Mouse (Mus musculus) ES-E14 (cell line): ENCODE measurements around the gene Tac2. TPM values are rescaled to one million over a fixed set of nuclear protein-coding genes. Genes with fewer than 3 reads are reported as not detected.

Source experiments
- DNase-seq: peaks from one replicate; pipeline ENCODE4 v3.0.0-alpha.2; 2013; ENCODE audit warnings: low read depth, low spot score
- H3K27ac ChIP-seq: 2 replicates; pipeline ENCODE4 v1.5.1; 2012; ENCODE audit warnings: low read depth, mild to moderate bottlenecking, low read length, moderate library complexity, mixed read lengths; ENCODE audit not compliant: poor library complexity, insufficient read depth, severe bottlenecking
- H3K36me3 ChIP-seq: 2 replicates; pipeline ENCODE4 v1.6.1; 2012; ENCODE audit warnings: mild to moderate bottlenecking, low read length, moderate library complexity, mixed read lengths; ENCODE audit not compliant: control insufficient read depth, poor library complexity, insufficient read depth, severe bottlenecking
- H3K4me1 ChIP-seq, 2 experiments: fragments of 150-350 bp in 1 of 2; sonication (generic) in 1 of 2; 2 replicates each; pipeline ENCODE4 v1.6.1; 2012; ENCODE audit warnings: low read length in 2 of 2, mild to moderate bottlenecking in 1 of 2, mixed read lengths in 1 of 2; ENCODE audit not compliant: control insufficient read depth in 2 of 2, insufficient read depth in 2 of 2, poor library complexity in 1 of 2
- H3K4me3 ChIP-seq, 2 experiments: fragments of 150-350 bp in 1 of 2; sonication (generic) in 1 of 2; 2 replicates each; pipeline ENCODE4 v1.5.1; 2012; ENCODE audit warnings: low read length in 2 of 2, low read depth in 1 of 2, mild to moderate bottlenecking in 1 of 2, mixed read lengths in 1 of 2; ENCODE audit not compliant: insufficient read depth in 1 of 2, poor library complexity in 1 of 2, severe bottlenecking in 1 of 2
- H3K9ac ChIP-seq: 2 replicates; pipeline ENCODE4 v1.6.1; 2012; ENCODE audit warnings: low read depth, mild to moderate bottlenecking, low read length, mixed read lengths; ENCODE audit not compliant: poor library complexity, insufficient read depth, severe bottlenecking
- H3K9me3 ChIP-seq: fragments of 150-350 bp; sonication (generic); 2 replicates; pipeline ENCODE4 v1.6.1; 2012; ENCODE audit warnings: low read depth, mild to moderate bottlenecking, low read length; ENCODE audit not compliant: control insufficient read depth, insufficient read depth
- CHD2 ChIP-seq: IDR thresholded peaks from 2 replicates; pipeline ENCODE4 v1.6.1; 2014; ENCODE audit warnings: mild to moderate bottlenecking, low read depth, low read length, inconsistent platforms
- HCFC1 ChIP-seq: IDR thresholded peaks from 2 replicates; pipeline ENCODE4 v1.6.1; 2012; ENCODE audit warnings: low read length, inconsistent platforms, borderline replicate concordance; ENCODE audit not compliant: insufficient read depth
- MAFK ChIP-seq: IDR thresholded peaks from 2 replicates; pipeline ENCODE4 v1.6.1; 2014; ENCODE audit warnings: mild to moderate bottlenecking, low read depth, low read length, inconsistent platforms; ENCODE audit not compliant: insufficient read depth
- ZC3H11A ChIP-seq: IDR thresholded peaks from 2 replicates; pipeline ENCODE4 v1.6.1; 2012; ENCODE audit warnings: low read depth, mild to moderate bottlenecking, inconsistent platforms, low read length, borderline replicate concordance
- ZNF384 ChIP-seq: IDR thresholded peaks from 2 replicates; pipeline ENCODE4 v1.6.1; 2012; ENCODE audit warnings: low read depth, low read length, inconsistent platforms
- in situ Hi-C, 2 experiments: fragments of 600-800 bp; cut with MboI; formaldehyde crosslinking; loops; one replicate each; pipeline ENCODE4 v1.15.1; 2025; ENCODE audit warnings: low sequenced_read_pairs in 2 of 2, inconsistent platforms in 1 of 2; ENCODE audit not compliant: unreplicated experiment in 2 of 2
- total RNA-seq: library from RNA; depleted of rRNA; stranded (reverse); fragments of 300-350 nt; gene quantifications from 2 replicates; pipeline ENCODE4 v1.2.3, GENCODE M21; 2012

Tac2 gene
- total RNA-seq, 1 experiment, result 0.45 TPM

GRCm38 (mm10) chr10:127748847-127749612, 24.8 kb downstream of the Tac2 start:
- peaks cover 4 to 35% of the 10 kb centered on the region in 2 experiments; a peak in 3 of 4 replicates for H3K4me1 ChIP-seq
- H3K9ac ChIP-seq, result no peak overlapping the region
- no peak for TF ChIP-seq MAFK
- no peak for TF ChIP-seq ZC3H11A
- TF ChIP-seq CHD2, result no peak
- TF ChIP-seq HCFC1, result no peak
- TF ChIP-seq ZNF384, result no peak
- peaks cover 9% of the 10 kb centered on the region; the same call in 1 of the 2 replicates for H3K36me3 ChIP-seq
- no peaks in the 10 kb centered on the region for H3K9me3 ChIP-seq
- in situ Hi-C loops, result loop anchor here in 1 of 2 experiments (10.0 kb wide), 1 partner anchor 196 kb away; no protein-coding TSS in a partner anchor
- no peak overlapping the region for H3K4me3 ChIP-seq
- no peak overlapping the region for H3K27ac ChIP-seq
- DNase-seq, result no peak

GRCm38 (mm10) chr10:127750136-127750777, 26.0 kb downstream of the Tac2 start:
- Histone ChIP-seq H3K9me3 (no peaks in the 10 kb centered on the region), H3K27ac (no peak overlapping the region), H3K9ac (peak overlapping the region; percentile 27; the same call in 1 of the 2 replicates), H3K4me3 (peak overlapping the region; percentile 2 to 58; a peak in 3 of 4 replicates), H3K4me1 (peaks cover 4 to 32% of the 10 kb centered on the region in 2 experiments; a peak in 3 of 4 replicates), H3K36me3 (peaks cover 3% of the 10 kb centered on the region; the same call in 1 of the 2 replicates)
- DNase-seq, result no peak
- in situ Hi-C loops, result no loop called here
- no peak for TF ChIP-seq HCFC1
- no peak for TF ChIP-seq CHD2

- H3K36me3 ChIP-seq, result no peaks in the 10 kb centered on the region
- H3K27ac ChIP-seq, result no peak within 1 kb of the TSS
- in situ Hi-C loops, result no loop called here
- peak within 1 kb of the TSS; percentile 2 to 58; a peak in 3 of 4 replicates for H3K4me3 ChIP-seq
- no peak within 1 kb of the TSS for H3K9ac ChIP-seq
- no peaks in the 10 kb centered on the region for H3K9me3 ChIP-seq
- H3K4me1 ChIP-seq, result peaks cover 0 to 26% of the 10 kb centered on the region in 2 experiments; a peak in 3 of 4 replicates
- TF ChIP-seq MAFK, result no peak
- no peak for TF ChIP-seq CHD2
- no peak for DNase-seq
Measured at GRCm38 (mm10) chr10:127751548-127751947, 27.3 kb downstream of the Tac2 start, which contains the start of gene Gpr182. Gene Gpr182 (minus strand): TSS chr10:127751732.

- in situ Hi-C loops, result no loop called here
- Histone ChIP-seq H3K9me3 (no peaks in the 10 kb centered on the region), H3K4me1 (peaks cover 0 to 10% of the 10 kb centered on the region in 2 experiments; a peak in 1 of 4 replicates), H3K36me3 (no peaks in the 10 kb centered on the region), H3K27ac (no peak overlapping the region), H3K9ac (no peak overlapping the region), H3K4me3 (no peak overlapping the region)
- no peak for TF ChIP-seq ZC3H11A
- TF ChIP-seq CHD2, result no peak
- no peak for TF ChIP-seq MAFK
- no peak for TF ChIP-seq HCFC1
- TF ChIP-seq ZNF384, result no peak
- no peak for DNase-seq
Measured at GRCm38 (mm10) chr10:127754566-127755166, 30.4 kb downstream of the Tac2 start.
